Mouse (Mus musculus) MEL (cell line): Measurements from ENCODE around the gene Nkx2-1. TPM values are rescaled to one million over a fixed set of nuclear protein-coding genes. Genes with fewer than 3 reads are reported as not detected.

Source experiments
- DNase-seq: peaks from one replicate; pipeline ENCODE4 v3.0.0; 2011; ENCODE audit warnings: low read depth, low spot score
- H3K27ac ChIP-seq: 2 replicates; pipeline ENCODE4 v1.5.1; 2012; ENCODE audit warnings: low read depth, mild to moderate bottlenecking, control low read depth, low read length, moderate library complexity; ENCODE audit not compliant: control insufficient read depth
- H3K27me3 ChIP-seq, 2 experiments: fragments of 150-350 bp in 1 of 2; sonication (generic) in 1 of 2; 2 replicates each; pipeline ENCODE4 v1.6.1; 2012; ENCODE audit warnings: low read length in 2 of 2, mild to moderate bottlenecking in 2 of 2, improper control_type of control experiment in 1 of 2, moderate library complexity in 1 of 2; ENCODE audit not compliant: insufficient read depth in 2 of 2, control insufficient read depth in 1 of 2
- H3K36me3 ChIP-seq, 2 experiments: 2 replicates each; pipeline ENCODE4 v1.6.1; 2012 to 2014; ENCODE audit warnings: low read length in 2 of 2, improper control_type of control experiment in 1 of 2, inconsistent platforms in 1 of 2, mild to moderate bottlenecking in 1 of 2; ENCODE audit not compliant: insufficient read depth in 2 of 2, control insufficient read depth in 1 of 2
- H3K4me1 ChIP-seq, 2 experiments: fragments of 150-350 bp in 1 of 2; sonication (generic) in 1 of 2; 2 replicates each; pipeline ENCODE4 v1.6.1; 2012; ENCODE audit warnings: low read length in 2 of 2, improper control_type of control experiment in 1 of 2, mild to moderate bottlenecking in 1 of 2; ENCODE audit not compliant: insufficient read depth in 2 of 2, control insufficient read depth in 1 of 2
- H3K4me3 ChIP-seq, 2 experiments: fragments of 150-350 bp in 1 of 2; sonication (generic) in 1 of 2; 2 replicates each; pipeline ENCODE4 v1.5.1; 2012; ENCODE audit warnings: low read depth in 2 of 2, low read length in 2 of 2, mild to moderate bottlenecking in 2 of 2, moderate library complexity in 2 of 2, control low read depth in 1 of 2, improper control_type of control experiment in 1 of 2; ENCODE audit not compliant: control insufficient read depth in 1 of 2, insufficient read depth in 1 of 2
- H3K79me2 ChIP-seq: 2 replicates; pipeline ENCODE4 v1.6.1; 2012; ENCODE audit warnings: mild to moderate bottlenecking, low read length, moderate library complexity; ENCODE audit not compliant: control insufficient read depth, poor library complexity, insufficient read depth
- H3K9ac ChIP-seq: 2 replicates; pipeline ENCODE4 v1.6.1; 2012; ENCODE audit warnings: low read depth, mild to moderate bottlenecking, control low read depth, low read length, moderate library complexity; ENCODE audit not compliant: control insufficient read depth, poor library complexity, severe bottlenecking
- H3K9me3 ChIP-seq: fragments of 150-350 bp; sonication (generic); replicated peaks from 2 replicates; pipeline ENCODE4 v1.6.1; 2012; ENCODE audit warnings: mild to moderate bottlenecking, low read length, improper control_type of control experiment, moderate library complexity; ENCODE audit not compliant: insufficient read depth
- EP300 ChIP-seq, 2 experiments: IDR thresholded peaks; 2 replicates each; pipeline ENCODE4 v1.6.1; 2011; ENCODE audit warnings: improper control_type of control experiment in 2 of 2, low read length in 2 of 2, low read depth in 1 of 2, mild to moderate bottlenecking in 1 of 2
- HCFC1 ChIP-seq: IDR thresholded peaks from 2 replicates; pipeline ENCODE4 v1.6.1; 2012; ENCODE audit warnings: low read depth, mild to moderate bottlenecking, inconsistent platforms, low read length, improper control_type of control experiment, moderate library complexity
- KAT2A ChIP-seq: conservative IDR thresholded peaks from 2 replicates; pipeline ENCODE4 v1.6.1; 2012; ENCODE audit warnings: low read depth, low read length, improper control_type of control experiment, inconsistent platforms
- MAX ChIP-seq: IDR thresholded peaks from 2 replicates; pipeline ENCODE4 v1.6.1; 2011; ENCODE audit warnings: low read length, improper control_type of control experiment
- MAZ ChIP-seq: IDR thresholded peaks from 2 replicates; pipeline ENCODE4 v1.6.1; 2012; ENCODE audit warnings: low read depth, mild to moderate bottlenecking, inconsistent platforms, low read length, improper control_type of control experiment
- MXI1 ChIP-seq: IDR thresholded peaks from 2 replicates; pipeline ENCODE4 v1.6.1; 2011; ENCODE audit warnings: mild to moderate bottlenecking, low read depth, low read length, improper control_type of control experiment
- MYB ChIP-seq: IDR thresholded peaks from 2 replicates; pipeline ENCODE4 v1.6.1; 2011; ENCODE audit warnings: mild to moderate bottlenecking, low read depth, low read length, improper control_type of control experiment
- NELFE ChIP-seq: IDR thresholded peaks from 2 replicates; pipeline ENCODE4 v1.6.1; 2011; ENCODE audit warnings: low read depth, low read length, improper control_type of control experiment
- POLR2A ChIP-seq, 2 experiments: IDR thresholded peaks; 2 replicates each; pipeline ENCODE4 v1.6.1; 2011 to 2012; ENCODE audit warnings: low read length in 2 of 2, mild to moderate bottlenecking in 2 of 2, control low read depth in 1 of 2, improper control_type of control experiment in 1 of 2, low read depth in 1 of 2, moderate library complexity in 1 of 2; ENCODE audit not compliant: control insufficient read depth in 1 of 2, insufficient read depth in 1 of 2, poor library complexity in 1 of 2
- POLR2AphosphoS2 ChIP-seq: IDR thresholded peaks from 2 replicates; pipeline ENCODE4 v1.6.1; 2011; ENCODE audit warnings: low read length, improper control_type of control experiment
- TBP ChIP-seq: IDR thresholded peaks from 2 replicates; pipeline ENCODE4 v1.8.0; 2011; ENCODE audit warnings: low read depth, low read length, improper control_type of control experiment
- UBTF ChIP-seq: IDR thresholded peaks from 2 replicates; pipeline ENCODE4 v1.6.1; 2012; ENCODE audit warnings: low read depth, mild to moderate bottlenecking, inconsistent platforms, low read length, improper control_type of control experiment, moderate library complexity, borderline replicate concordance; ENCODE audit not compliant: insufficient read depth
- USF2 ChIP-seq, 2 experiments: IDR thresholded peaks; 2 replicates each; pipeline ENCODE4 v1.6.1; 2011 to 2012; ENCODE audit warnings: improper control_type of control experiment in 2 of 2, low read length in 2 of 2, borderline replicate concordance in 1 of 2, inconsistent platforms in 1 of 2, low read depth in 1 of 2, mild to moderate bottlenecking in 1 of 2; ENCODE audit not compliant: insufficient read depth in 1 of 2
- ZC3H11A ChIP-seq: IDR thresholded peaks from 2 replicates; pipeline ENCODE4 v1.6.1; 2012; ENCODE audit warnings: low read depth, mild to moderate bottlenecking, inconsistent platforms, low read length, improper control_type of control experiment
- ZKSCAN1 ChIP-seq: IDR thresholded peaks from 2 replicates; pipeline ENCODE4 v1.6.1; 2012; ENCODE audit warnings: low read depth, mild to moderate bottlenecking, inconsistent platforms, low read length, improper control_type of control experiment, moderate library complexity
- polyA plus RNA-seq, 2 experiments: library from polyadenylated mRNA; stranded (reverse) in 1 of 2; unstranded in 1 of 2; fragments of >175 nt in 1 of 2; fragments of >200 nt in 1 of 2; gene quantifications; 2 replicates each; pipeline versions ENCODE4 v1.2.1 to v1.2.4; 2012; ENCODE audit warnings: low replicate concordance in 2 of 2, low read depth in 1 of 2; ENCODE audit not compliant: insufficient read length in 2 of 2, insufficient read depth in 1 of 2, missing spikeins in 1 of 2
- total RNA-seq: library from RNA; depleted of rRNA; stranded (reverse); fragments of 300-350 nt; gene quantifications from 2 replicates; pipeline ENCODE4 v1.2.3, GENCODE M21; 2012

Nkx2-1 gene
- total and polyA plus RNA-seq, 3 experiments: not detected

GRCm38 (mm10) chr12:56534651-56535326 lies 1.9 kb downstream of the Nkx2-1 start:
- TF ChIP-seq MXI1: no peak
- no peak for TF ChIP-seq MAZ
- TF ChIP-seq USF2 (IDR thresholded peaks at IDR 0.05; ENCODE audit: borderline replicate concordance in 1 of 2, insufficient read depth in 1 of 2, low read depth in 1 of 2, low read length in 2 of 2): no peak
- no peak for TF ChIP-seq MYB
- TF ChIP-seq UBTF: no peak
- no peak for TF ChIP-seq ZKSCAN1
- TF ChIP-seq EP300 (IDR thresholded peaks at IDR 0.05; ENCODE audit: low read depth in 1 of 2, low read length in 2 of 2): no peak
- TF ChIP-seq NELFE: no peak
- no peak for TF ChIP-seq TBP
- TF ChIP-seq MAX: no peak
- no peak for TF ChIP-seq KAT2A
- TF ChIP-seq POLR2A (IDR thresholded peaks at IDR 0.05; ENCODE audit: control insufficient read depth in 1 of 2, insufficient read depth in 1 of 2, low read depth in 1 of 2, low read length in 2 of 2, poor library complexity in 1 of 2): no peak
- TF ChIP-seq POLR2AphosphoS2: no peak
- no peak for TF ChIP-seq HCFC1
- no peak for TF ChIP-seq ZC3H11A
- TF ChIP-seq, all 39 proteins: peak for 0
- Histone ChIP-seq H3K4me3 (no peak overlapping the region), H3K4me1 (no peaks in the 10 kb centered on the region), H3K27me3 (no peaks in the 10 kb centered on the region; a peak in 1 of 4 replicates), H3K9ac (no peak overlapping the region), H3K27ac (no peak overlapping the region), H3K36me3 (no peaks in the 10 kb centered on the region), H3K79me2 (no peaks in the 10 kb centered on the region), H3K9me3 (no peaks in the 10 kb centered on the region)
- no peak for DNase-seq

DNA sequence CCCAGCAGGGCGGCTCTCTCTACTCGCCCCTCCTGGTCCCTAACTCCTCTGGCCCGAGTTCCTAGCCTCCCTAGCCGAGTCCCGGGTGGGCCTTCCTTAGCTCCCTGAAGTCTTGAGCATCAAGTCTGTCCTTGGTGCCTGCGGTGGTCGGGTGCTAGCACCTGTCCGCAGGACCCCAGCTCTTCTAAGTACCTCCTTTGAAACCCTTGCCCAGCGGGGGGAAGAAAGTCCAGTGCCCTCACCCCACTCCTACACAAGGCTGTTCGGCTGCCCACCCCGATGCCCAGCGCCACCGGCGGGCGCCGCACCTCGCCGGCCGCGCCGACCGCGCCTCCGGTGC lies 2.4 kb downstream of the Nkx2-1 start:
- Histone ChIP-seq H3K27me3 (no peaks in the 10 kb centered on the region; a peak in 1 of 4 replicates), H3K4me3 (no peak overlapping the region), H3K36me3 (no peaks in the 10 kb centered on the region), H3K27ac (no peak overlapping the region), H3K9me3 (no peaks in the 10 kb centered on the region), H3K4me1 (no peaks in the 10 kb centered on the region), H3K9ac (no peak overlapping the region), H3K79me2 (no peaks in the 10 kb centered on the region)
- TF ChIP-seq MXI1: no peak
- no peak for DNase-seq
